In the genomic region with DNA sequence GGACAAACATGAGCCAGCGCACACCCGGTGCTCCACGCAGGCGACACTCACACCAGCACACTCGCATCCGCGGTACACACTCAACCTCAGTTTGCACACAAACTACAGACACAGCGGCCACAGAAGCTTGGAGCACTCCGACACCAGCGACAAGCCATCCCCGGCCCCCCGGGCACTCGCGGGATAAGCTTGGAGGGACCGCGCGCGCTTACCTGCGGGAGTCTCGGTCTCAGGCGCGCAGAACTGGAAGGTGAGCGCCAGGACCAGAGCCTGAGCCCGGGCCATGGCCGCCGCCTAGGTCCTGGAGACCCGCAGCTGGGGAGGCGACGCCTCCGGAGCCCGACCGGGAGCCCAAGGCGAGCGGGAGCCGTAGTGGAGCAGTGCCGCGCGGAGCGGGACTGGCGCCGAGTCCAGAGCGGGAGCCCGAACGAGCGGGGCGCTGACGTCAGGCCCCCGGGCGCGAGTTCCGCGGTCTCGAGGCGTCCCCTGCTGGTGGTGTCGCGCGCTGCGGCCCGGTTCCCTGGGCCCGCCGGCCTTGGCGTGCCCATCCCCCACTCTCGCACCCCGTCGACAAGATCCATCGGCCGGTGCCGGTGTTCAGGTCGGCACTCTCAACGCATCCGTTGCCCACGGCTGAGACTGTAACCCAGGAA, we compare ENCODE assay signal across 8 mouse cellular contexts. TPM values are rescaled to one million over a fixed set of nuclear protein-coding genes. Genes with fewer than 3 reads are reported as not detected.
DNase-seq lines count a peak whose midpoint lies in the region; ATAC-seq and TF ChIP-seq lines count a peak whose summit lies in the region.

A gene (minus strand): TSS at position 417 of the 653 bp plus-strand sequence.

- TF ChIP-seq CTCF in liver, postnatal 0 days (IDR thresholded peaks at IDR 0.05; ENCODE audit: low read depth) = peak; percentile 98

- no peaks in the 10 kb centered on the region for H3K9me3 ChIP-seq in forebrain, embryonic 14.5 days (replicated peaks; ENCODE audit: control insufficient read depth, low read length)
- H3K9me3 ChIP-seq in liver, postnatal 0 days (ENCODE audit: low read length) = no peaks in the 10 kb centered on the region
- no peaks in the 10 kb centered on the region for H3K9me3 ChIP-seq in neural tube, embryonic 14.5 days (ENCODE audit: control insufficient read depth, low read length)

- no peaks in the 10 kb centered on the region for H3K27me3 ChIP-seq in forebrain, embryonic 14.5 days (replicated peaks; ENCODE audit: control insufficient read depth, insufficient read depth, low read length)
- peaks cover 49% of the 10 kb centered on the region for H3K27me3 ChIP-seq in liver, postnatal 0 days (ENCODE audit: insufficient read depth, low read length)
- H3K27me3 ChIP-seq in neural tube, embryonic 14.5 days (ENCODE audit: control insufficient read depth, insufficient read depth, low read length) = peaks cover 17% of the 10 kb centered on the region

- no peak within 1 kb of the TSS; the same call in 1 of the 2 replicates for H3K27ac ChIP-seq in brown adipose tissue, adult 24 weeks (replicated peaks; ENCODE audit: low read depth, low read length)
- H3K27ac ChIP-seq in forebrain, embryonic 14.5 days (ENCODE audit: low read depth, low read length) = no peak within 1 kb of the TSS
- H3K27ac ChIP-seq in liver, postnatal 0 days (ENCODE audit: low read depth) = no peak within 1 kb of the TSS
- H3K27ac ChIP-seq in neural tube, embryonic 14.5 days (ENCODE audit: low read depth, low read length) = no peak within 1 kb of the TSS

- H3K4me1 ChIP-seq in brown adipose tissue, adult 24 weeks (ENCODE audit: control insufficient read depth, insufficient read depth, insufficient read length, low read length) = no peaks in the 10 kb centered on the region
- H3K4me1 ChIP-seq in forebrain, embryonic 14.5 days (ENCODE audit: control insufficient read depth, insufficient read depth, low read length) = no peaks in the 10 kb centered on the region
- peaks cover 21% of the 10 kb centered on the region for H3K4me1 ChIP-seq in liver, postnatal 0 days (ENCODE audit: insufficient read depth)
- H3K4me1 ChIP-seq in neural tube, embryonic 14.5 days (ENCODE audit: control insufficient read depth, insufficient read depth, low read length) = peaks cover 8% of the 10 kb centered on the region; the same call in 1 of the 2 replicates

- WGBS in forebrain, embryonic 14.5 days = under 1% methylated on average over 54 of the region's 72 CpGs
- under 1% methylated on average over 61 of the region's 72 CpGs for WGBS in liver, postnatal 0 days (ENCODE audit: insufficient replicate concordance)
- WGBS in neural tube, embryonic 14.5 days = under 1% methylated on average over 69 of the region's 72 CpGs

- H3K4me3 ChIP-seq in brown adipose tissue, adult 24 weeks (ENCODE audit: insufficient read depth, low read depth, low read length) = peak within 1 kb of the TSS; percentile 74
- peak within 1 kb of the TSS; percentile 69 for H3K4me3 ChIP-seq in forebrain, embryonic 14.5 days (ENCODE audit: low read depth, low read length)
- peak within 1 kb of the TSS; percentile 72 for H3K4me3 ChIP-seq in liver, postnatal 0 days (ENCODE audit: low read depth, low read length)
- H3K4me3 ChIP-seq in neural tube, embryonic 14.5 days (ENCODE audit: low read depth, low read length) = peak within 1 kb of the TSS; percentile 56

- H3K4me2 ChIP-seq in forebrain, embryonic 14.5 days (ENCODE audit: low read length) = peak within 1 kb of the TSS; percentile 97
- H3K4me2 ChIP-seq in liver, postnatal 0 days (ENCODE audit: low read depth, low read length) = peak within 1 kb of the TSS; percentile 98
- H3K4me2 ChIP-seq in neural tube, embryonic 14.5 days (ENCODE audit: low read depth, low read length) = peak within 1 kb of the TSS; percentile 98

- peak; percentile 82 for DNase-seq in CD4-positive helper T cell, adult 2 months (ENCODE audit: low read depth, low spot score)
- DNase-seq in forebrain, embryonic 14.5 days (ENCODE audit: low spot score) = peak; percentile 87
- peak; percentile 92 to 94 for DNase-seq in heart, postnatal 10 days
- peak; percentile 90 for DNase-seq in layer of hippocampus, adult 11-12 months (ENCODE audit: low spot score)
- peak; percentile 92 for DNase-seq in liver, postnatal 0 days
- DNase-seq in testis, postnatal 10 days (ENCODE audit: low spot score) = peak; percentile 97

- intact Hi-C loops in heart, postnatal 10 days (cut with DNase I) = loop anchor here (1.0 to 10.0 kb wide), 7 partner anchors 53 to 878 kb away; no protein-coding TSS in a partner anchor

- peak; percentile 90 for ATAC-seq in forebrain, embryonic 14.5 days
- ATAC-seq in liver, postnatal 0 days = peak; percentile 82
- ATAC-seq in neural tube, embryonic 14.5 days (ENCODE audit: low read depth) = peak; percentile 74; the same call in 1 of the 2 replicates

- no peak for TF ChIP-seq EP300 in liver, postnatal 0 days (IDR thresholded peaks at IDR 0.05; ENCODE audit: low read depth)

- H3K9ac ChIP-seq in forebrain, embryonic 14.5 days (ENCODE audit: low read length) = peak within 1 kb of the TSS; percentile 84
- H3K9ac ChIP-seq in liver, postnatal 0 days (replicated peaks) = peak within 1 kb of the TSS; percentile 68
- peak within 1 kb of the TSS; percentile 63 for H3K9ac ChIP-seq in neural tube, embryonic 14.5 days (replicated peaks; ENCODE audit: low read depth, low read length)

- no peaks in the 10 kb centered on the region for H3K36me3 ChIP-seq in forebrain, embryonic 14.5 days (ENCODE audit: control insufficient read depth, insufficient read depth, low read length)
- H3K36me3 ChIP-seq in liver, postnatal 0 days (replicated peaks; ENCODE audit: insufficient read depth, low read length) = no peaks in the 10 kb centered on the region
- H3K36me3 ChIP-seq in neural tube, embryonic 14.5 days (ENCODE audit: control insufficient read depth, insufficient read depth, low read length) = no peaks in the 10 kb centered on the region

RNA-seq across cellular contexts. Expression of the gene that starts here (rescaled TPM):
- 3.4 and 17.5 TPM in 2 replicates for polyA plus RNA-seq in brown adipose tissue, adult 24 weeks (2012; ENCODE audit: insufficient read depth, insufficient read length, missing spikeins)
- 20.1 and 20.8 TPM in 2 replicates for polyA plus RNA-seq in forebrain, embryonic 14.5 days (2014; fragmentation: Nextera tagmentation; extraction: Ambion mirVana)
- total RNA-seq in heart, postnatal 10 days (2021) = 1 to 10 TPM; 2.0 to 3.0 TPM
- polyA plus RNA-seq in liver, postnatal 0 days (2015; fragmentation: Nextera tagmentation; extraction: Ambion mirVana) = 2.6 and 2.7 TPM in 2 replicates
- 15.3 and 18.1 TPM in 2 replicates for polyA plus RNA-seq in neural tube, embryonic 14.5 days (2014; fragmentation: Nextera tagmentation; extraction: Ambion mirVana)
